Mouse (Mus musculus) gastrocnemius, postnatal 4 days (tissue): Measurements from ENCODE around the gene Grpel1. TPM values are rescaled to one million over a fixed set of nuclear protein-coding genes. Genes with fewer than 3 reads are reported as not detected.

ENCODE experiments used
- DNase-seq, 2 experiments: peaks; one replicate each; pipeline ENCODE4 v3.0.0; 2021 to 2022; ENCODE audit warnings: low spot score in 2 of 2, mixed read lengths in 2 of 2
- total RNA-seq, 2 experiments: library from RNA; stranded (reverse); gene quantifications; 2 replicates each; pipeline ENCODE4 v1.2.3; 2021

The Grpel1 gene
- total RNA-seq, 2 experiments from 2014 or later: 31.7 to 34.9 TPM

- no peak for DNase-seq
These were observed 40.4 kb downstream of the Grpel1 start for GRCm38 (mm10) chr5:36505235-36505634.

GRCm38 (mm10) chr5:36505643-36506042 lies 40.8 kb downstream of the Grpel1 start:
- DNase-seq: no peak

GRCm38 (mm10) chr5:36508351-36508750 lies 43.6 kb downstream of the Grpel1 start:
- DNase-seq: no peak

- no peak for DNase-seq
These were observed 46.2 kb downstream of the Grpel1 start for GRCm38 (mm10) chr5:36510956-36511355.

GRCm38 (mm10) chr5:36515126-36515525 lies 50.3 kb downstream of the Grpel1 start:
- DNase-seq: no peak

GRCm38 (mm10) chr5:36515558-36515957 lies 50.8 kb downstream of the Grpel1 start:
- no peak for DNase-seq

GRCm38 (mm10) chr5:36517596-36517995 lies 52.8 kb downstream of the Grpel1 start:
- DNase-seq: no peak

- no peak for DNase-seq
These were observed 55.0 kb downstream of the Grpel1 start for GRCm38 (mm10) chr5:36519751-36520150.

GRCm38 (mm10) chr5:36522782-36523181 lies 58.0 kb downstream of the Grpel1 start:
- no peak for DNase-seq

- no peak for DNase-seq
These were observed 58.5 kb downstream of the Grpel1 start for GRCm38 (mm10) chr5:36523219-36523703.

Other genes starting within 250 kb of the Grpel1 start
- 10 to 100 TPM; 35.8 to 38.1 TPM for gene Sorcs2, start 66.9 kb upstream of the Grpel1 start, total RNA-seq
- 10 to 100 TPM; 11.3 to 13.5 TPM for gene Tada2b, start 19.3 kb downstream of the Grpel1 start, total RNA-seq
- gene Ccdc96, start 19.6 kb downstream of the Grpel1 start, total RNA-seq: under 1 TPM in 1 of 2 experiments, not detected in 1; 0.08 TPM
- gene Tbc1d14, start 128.3 kb downstream of the Grpel1 start, total RNA-seq: 10 to 100 TPM; 24.8 to 27.5 TPM
- 10 to 100 TPM; 61.3 to 72.9 TPM for gene D5Ertd579e, start 231.0 kb downstream of the Grpel1 start, total RNA-seq